Mouse (Mus musculus): ENCODE measurements around the gene Irf1. TPM values are rescaled to one million over a fixed set of nuclear protein-coding genes. Genes with fewer than 3 reads are reported as not detected.

The Irf1 gene
- polyA plus RNA-seq, 1 experiment from 2014 or later = 3.5 TPM

DNA sequence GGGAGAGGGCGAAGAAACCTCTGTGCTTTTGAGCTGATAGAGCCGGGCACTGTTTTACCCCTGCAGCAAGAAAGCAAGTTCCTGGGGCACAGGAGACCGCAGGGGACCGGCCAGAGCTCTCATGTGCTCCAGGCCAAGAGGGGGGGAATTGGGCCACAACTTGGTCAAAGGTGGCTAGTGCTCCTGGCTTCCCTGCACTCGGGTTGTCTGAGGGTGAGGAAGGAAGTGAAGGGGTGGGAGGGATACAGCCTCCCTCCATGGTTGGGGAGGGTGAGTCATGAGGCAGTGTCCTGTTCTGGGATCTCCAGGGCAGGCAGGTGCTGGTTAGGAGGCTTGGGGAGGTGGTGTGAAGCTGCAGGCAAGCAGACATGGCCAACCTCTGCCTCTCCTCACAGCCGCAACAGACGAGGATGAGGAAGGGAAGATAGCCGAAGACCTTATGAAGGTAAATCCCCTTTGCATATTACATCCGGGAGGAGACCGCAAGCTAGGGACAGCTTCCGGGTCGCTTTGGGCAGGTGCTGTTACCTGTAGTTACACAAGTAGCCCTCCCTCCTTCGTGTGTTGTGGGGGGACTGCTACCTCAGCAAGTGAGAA lies 4.9 kb downstream of the Irf1 start:
- 90% methylated on average over 13 of the region's 13 CpGs for WGBS
- no peak overlapping the region for H3K4me2 ChIP-seq
- no peak overlapping the region for H3K4me3 ChIP-seq
- H3K9ac ChIP-seq = no peak overlapping the region
- H3K27me3 ChIP-seq = peaks cover 16% of the 10 kb centered on the region
- 0 out of 2 replicates have a peak, but pooled peaks cover 3% of the 10 kb centered on the region for H3K36me3 ChIP-seq
- no peak for ATAC-seq (ENCODE audit: low read depth)
- peaks cover 10% of the 10 kb centered on the region for H3K4me1 ChIP-seq (replicated peaks)
- H3K27ac ChIP-seq (replicated peaks) = no peak overlapping the region
- H3K9me3 ChIP-seq = no peaks in the 10 kb centered on the region

DNA sequence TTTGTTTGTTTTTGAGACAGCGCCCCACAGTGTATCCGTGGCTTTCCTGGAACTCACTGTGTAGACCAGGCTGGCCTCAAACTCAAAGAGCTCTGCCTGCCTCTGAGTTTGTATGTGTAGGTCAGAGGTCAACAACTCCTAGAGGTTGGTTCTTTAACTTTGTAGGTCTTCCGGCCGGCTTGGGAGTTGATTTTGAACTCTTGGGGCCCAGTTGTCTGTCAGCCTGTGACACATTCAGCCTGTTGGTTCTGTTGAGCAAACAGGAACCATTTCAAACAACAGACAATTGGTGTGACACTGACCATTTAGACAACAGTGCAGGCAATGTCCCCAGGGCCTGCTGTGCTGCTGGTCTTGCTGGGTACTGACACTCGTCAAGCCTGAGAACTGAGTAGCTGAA lies 7.9 kb downstream of the Irf1 start:
- Histone ChIP-seq H3K27ac (replicated peaks) (no peak overlapping the region), H3K4me1 (replicated peaks) (no peaks in the 10 kb centered on the region), H3K9me3 (no peaks in the 10 kb centered on the region), H3K4me2 (no peak overlapping the region), H3K9ac (no peak overlapping the region), H3K4me3 (no peak overlapping the region), H3K36me3 (0 out of 2 replicates have a peak, but pooled peaks cover 3% of the 10 kb centered on the region), H3K27me3 (no peaks in the 10 kb centered on the region)
- WGBS = 74% methylated on average over 5 of the region's 5 CpGs
- no peak for ATAC-seq (ENCODE audit: low read depth)

DNA sequence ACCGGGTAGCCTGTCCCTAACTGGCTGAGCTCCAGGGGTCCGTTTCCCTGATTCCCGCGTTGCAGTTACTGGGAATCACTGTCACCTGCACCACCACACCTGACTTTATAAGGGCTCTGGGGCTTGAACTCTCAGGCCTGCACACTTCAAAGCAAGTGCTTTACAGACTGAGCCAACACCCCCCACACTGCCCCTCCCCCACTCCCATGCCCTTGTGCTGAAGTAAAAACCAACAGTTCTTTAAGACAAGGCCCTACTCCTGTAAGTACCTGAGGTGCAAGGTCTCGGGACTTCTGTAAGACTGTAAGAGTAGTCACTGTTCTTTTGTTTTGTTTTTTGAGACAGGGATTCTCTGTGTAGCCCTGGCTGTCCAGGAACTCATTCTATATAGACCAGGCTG lies 8.6 kb downstream of the Irf1 start:
- Histone ChIP-seq H3K4me3 (no peak overlapping the region), H3K4me2 (no peak overlapping the region), H3K4me1 (replicated peaks) (no peaks in the 10 kb centered on the region), H3K9ac (no peak overlapping the region), H3K9me3 (no peaks in the 10 kb centered on the region), H3K36me3 (0 out of 2 replicates have a peak, but pooled peaks cover 3% of the 10 kb centered on the region), H3K27ac (replicated peaks) (no peak overlapping the region), H3K27me3 (no peaks in the 10 kb centered on the region)
- ATAC-seq (ENCODE audit: low read depth) = no peak
- 79% methylated on average over 5 of the region's 5 CpGs for WGBS

DNA sequence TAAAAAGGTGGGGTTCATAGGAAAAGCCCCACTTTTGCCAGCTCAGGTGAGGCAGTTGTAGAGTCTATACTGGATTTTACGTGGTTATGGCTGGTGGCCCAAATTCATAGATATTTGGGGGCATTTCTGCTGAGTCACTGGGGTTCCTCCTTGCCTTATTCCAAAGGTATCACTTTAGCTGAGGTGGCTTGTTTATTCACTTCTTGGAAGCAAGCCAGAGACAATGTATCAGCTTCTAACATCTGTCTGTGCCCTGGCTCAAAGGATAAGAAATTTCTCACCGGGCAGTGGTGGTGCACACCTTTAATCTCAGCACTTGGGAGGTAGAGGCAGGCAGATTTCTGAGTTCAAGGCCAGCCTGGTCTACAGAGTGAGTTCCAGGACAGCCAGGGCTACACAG lies 10.0 kb downstream of the Irf1 start:
- H3K36me3 ChIP-seq = 0 out of 2 replicates have a peak, but pooled peaks cover 3% of the 10 kb centered on the region
- H3K4me3 ChIP-seq = no peak overlapping the region
- H3K4me2 ChIP-seq = no peak overlapping the region
- H3K27me3 ChIP-seq = no peaks in the 10 kb centered on the region
- no peak overlapping the region for H3K27ac ChIP-seq (replicated peaks)
- no peak for ATAC-seq (ENCODE audit: low read depth)
- H3K9ac ChIP-seq = no peak overlapping the region
- H3K9me3 ChIP-seq = no peaks in the 10 kb centered on the region
- no peaks in the 10 kb centered on the region for H3K4me1 ChIP-seq (replicated peaks)
- WGBS = 94% methylated on average over 2 of the region's 2 CpGs

DNA sequence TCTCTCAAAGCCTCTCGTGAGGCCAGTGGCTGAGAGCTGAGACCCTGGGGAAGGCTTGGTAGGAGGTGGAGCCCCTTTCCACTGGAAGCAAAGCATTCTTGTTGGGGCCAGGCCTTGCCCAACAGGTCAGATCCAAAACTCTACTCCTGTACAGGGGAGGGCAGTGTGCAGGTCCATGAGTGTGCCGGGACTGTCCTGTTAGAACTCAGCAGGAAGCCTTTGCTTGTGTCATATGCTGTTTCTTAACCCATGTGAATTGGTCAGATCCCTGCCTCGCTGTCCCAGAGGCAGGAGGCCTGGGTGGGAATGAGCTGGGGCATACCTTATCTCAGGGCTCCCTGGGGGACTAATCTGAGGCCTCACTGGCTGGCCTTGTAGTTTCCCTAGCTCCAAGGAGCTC lies 10.4 kb downstream of the Irf1 start:
- Histone ChIP-seq H3K9me3 (no peaks in the 10 kb centered on the region), H3K27ac (replicated peaks) (no peak overlapping the region), H3K9ac (no peak overlapping the region), H3K36me3 (0 out of 2 replicates have a peak, but pooled peaks cover 3% of the 10 kb centered on the region), H3K4me3 (no peak overlapping the region), H3K27me3 (no peaks in the 10 kb centered on the region), H3K4me2 (no peak overlapping the region), H3K4me1 (replicated peaks) (no peaks in the 10 kb centered on the region)
- 87% methylated on average over 3 of the region's 3 CpGs for WGBS
- ATAC-seq (ENCODE audit: low read depth) = no peak

DNA sequence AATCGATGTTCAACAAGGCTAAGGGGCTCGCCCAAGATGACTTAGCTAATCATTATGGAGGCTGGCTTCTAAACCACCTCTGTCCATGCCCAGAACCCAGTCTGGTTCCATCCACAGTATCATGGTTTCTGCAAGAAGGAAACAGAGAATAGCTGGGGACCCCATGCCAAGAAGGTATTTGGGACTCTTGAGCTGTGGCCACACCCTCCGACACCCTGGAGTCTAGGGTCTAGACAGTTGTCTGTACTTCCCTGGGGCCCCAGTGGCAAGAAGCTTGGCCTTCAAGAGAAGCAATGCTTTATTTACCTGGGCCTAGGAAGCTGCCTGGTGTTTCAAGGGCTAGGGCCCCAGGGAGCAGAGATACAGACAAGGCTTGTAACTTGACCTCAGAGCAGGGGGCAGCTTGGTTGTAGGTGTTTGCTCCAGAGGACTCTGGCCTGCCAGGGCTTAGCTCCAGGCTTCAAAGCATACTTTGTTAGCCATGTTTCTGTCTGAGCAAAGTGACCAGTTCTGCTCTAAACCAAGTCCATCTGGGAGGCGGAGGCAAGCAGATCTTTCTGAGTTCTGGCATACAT lies 11.5 kb downstream of the Irf1 start:
- no peak overlapping the region for H3K4me2 ChIP-seq
- no peak overlapping the region for H3K27ac ChIP-seq (replicated peaks)
- H3K4me3 ChIP-seq = no peak overlapping the region
- no peaks in the 10 kb centered on the region for H3K27me3 ChIP-seq
- H3K36me3 ChIP-seq = no peaks in the 10 kb centered on the region
- H3K9me3 ChIP-seq = no peaks in the 10 kb centered on the region
- no peaks in the 10 kb centered on the region for H3K4me1 ChIP-seq (replicated peaks)
- ATAC-seq (ENCODE audit: low read depth) = no peak
- no peak overlapping the region for H3K9ac ChIP-seq
- 97% methylated on average over 4 of the region's 4 CpGs for WGBS

DNA sequence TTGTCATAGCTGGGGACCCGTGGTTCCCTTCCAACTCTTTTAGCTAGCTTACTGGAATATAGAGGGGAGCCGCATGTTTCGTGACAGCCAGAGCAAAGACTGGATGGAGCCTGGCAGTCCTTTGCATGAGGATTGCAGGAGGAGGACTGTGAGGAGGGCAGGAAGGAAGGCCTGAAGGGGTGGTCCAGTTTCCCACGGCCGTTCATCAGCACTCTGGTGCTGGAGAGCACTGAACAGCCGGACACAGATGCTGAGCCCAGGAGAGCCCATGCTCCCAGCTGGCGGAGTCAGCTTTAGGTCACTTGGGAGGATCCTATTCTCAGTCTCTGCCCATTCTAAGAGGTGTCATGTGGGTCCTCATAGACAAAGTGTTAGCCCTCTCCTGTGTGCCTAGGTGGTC lies 12.2 kb downstream of the Irf1 start:
- WGBS = 88% methylated on average over 7 of the region's 7 CpGs
- Histone ChIP-seq H3K27ac (replicated peaks) (no peak overlapping the region), H3K27me3 (no peaks in the 10 kb centered on the region), H3K4me2 (no peak overlapping the region), H3K4me3 (no peak overlapping the region), H3K36me3 (no peaks in the 10 kb centered on the region), H3K9ac (no peak overlapping the region), H3K9me3 (no peaks in the 10 kb centered on the region), H3K4me1 (replicated peaks) (no peaks in the 10 kb centered on the region)
- no peak for ATAC-seq (ENCODE audit: low read depth)

DNA sequence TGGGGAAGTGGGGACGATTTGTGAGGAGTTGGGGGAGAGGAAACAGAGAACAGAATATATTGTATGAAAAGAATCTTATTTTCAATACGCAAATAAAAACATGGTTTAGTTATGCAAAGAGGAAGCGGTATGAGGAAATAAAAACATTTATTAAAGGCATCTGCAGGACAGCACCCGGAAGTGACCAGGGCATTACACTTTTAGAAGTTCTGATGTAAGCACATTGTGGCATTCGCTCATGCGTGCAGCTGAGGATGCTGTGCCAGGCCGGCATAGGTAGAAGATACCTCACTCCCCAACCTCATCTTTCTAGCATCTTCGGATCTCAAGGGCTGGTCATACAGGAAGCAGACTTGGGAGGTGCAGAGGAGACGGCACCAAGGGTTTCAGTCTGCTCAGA lies 13.5 kb downstream of the Irf1 start:
- Histone ChIP-seq H3K4me1 (replicated peaks) (no peaks in the 10 kb centered on the region), H3K4me2 (no peak overlapping the region), H3K27ac (replicated peaks) (no peak overlapping the region), H3K9me3 (no peaks in the 10 kb centered on the region), H3K4me3 (no peak overlapping the region), H3K9ac (no peak overlapping the region), H3K27me3 (no peaks in the 10 kb centered on the region), H3K36me3 (no peaks in the 10 kb centered on the region)
- no peak for ATAC-seq (ENCODE audit: low read depth)
- WGBS = 90% methylated on average over 9 of the region's 9 CpGs

DNA sequence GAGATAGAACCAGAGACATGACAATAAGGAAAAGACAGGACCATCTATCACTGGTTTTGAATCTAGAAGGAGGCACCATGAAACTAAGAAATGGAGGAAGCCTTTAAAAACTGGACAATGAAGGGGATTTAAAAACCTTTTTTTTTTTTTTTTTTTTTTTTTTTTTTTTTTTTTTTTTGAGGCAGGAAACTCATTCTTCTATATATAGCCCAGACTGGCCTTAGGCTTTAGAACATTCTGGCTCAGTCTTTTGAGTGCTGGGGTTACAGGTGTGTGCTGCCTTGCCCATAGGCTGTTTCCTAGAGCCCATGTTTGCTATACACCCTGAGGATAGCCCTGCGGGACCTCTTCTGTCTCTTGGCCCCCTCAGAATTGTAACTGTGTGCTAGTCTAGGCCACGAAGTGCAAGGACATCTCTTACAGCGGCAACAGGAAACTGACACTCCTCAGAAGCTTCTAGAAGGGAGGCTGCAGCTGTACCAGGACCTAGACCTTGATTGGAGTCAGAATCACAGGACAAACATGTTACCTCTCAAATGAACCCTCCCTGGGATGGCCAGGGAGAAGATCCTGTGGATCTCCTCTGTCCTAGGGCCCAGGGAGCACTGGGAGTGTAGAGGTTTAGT lies 15.6 kb downstream of the Irf1 start:
- 86% methylated on average over 3 of the region's 3 CpGs for WGBS
- peaks cover 3% of the 10 kb centered on the region; the same call in 1 of the 2 replicates for H3K9me3 ChIP-seq

DNA sequence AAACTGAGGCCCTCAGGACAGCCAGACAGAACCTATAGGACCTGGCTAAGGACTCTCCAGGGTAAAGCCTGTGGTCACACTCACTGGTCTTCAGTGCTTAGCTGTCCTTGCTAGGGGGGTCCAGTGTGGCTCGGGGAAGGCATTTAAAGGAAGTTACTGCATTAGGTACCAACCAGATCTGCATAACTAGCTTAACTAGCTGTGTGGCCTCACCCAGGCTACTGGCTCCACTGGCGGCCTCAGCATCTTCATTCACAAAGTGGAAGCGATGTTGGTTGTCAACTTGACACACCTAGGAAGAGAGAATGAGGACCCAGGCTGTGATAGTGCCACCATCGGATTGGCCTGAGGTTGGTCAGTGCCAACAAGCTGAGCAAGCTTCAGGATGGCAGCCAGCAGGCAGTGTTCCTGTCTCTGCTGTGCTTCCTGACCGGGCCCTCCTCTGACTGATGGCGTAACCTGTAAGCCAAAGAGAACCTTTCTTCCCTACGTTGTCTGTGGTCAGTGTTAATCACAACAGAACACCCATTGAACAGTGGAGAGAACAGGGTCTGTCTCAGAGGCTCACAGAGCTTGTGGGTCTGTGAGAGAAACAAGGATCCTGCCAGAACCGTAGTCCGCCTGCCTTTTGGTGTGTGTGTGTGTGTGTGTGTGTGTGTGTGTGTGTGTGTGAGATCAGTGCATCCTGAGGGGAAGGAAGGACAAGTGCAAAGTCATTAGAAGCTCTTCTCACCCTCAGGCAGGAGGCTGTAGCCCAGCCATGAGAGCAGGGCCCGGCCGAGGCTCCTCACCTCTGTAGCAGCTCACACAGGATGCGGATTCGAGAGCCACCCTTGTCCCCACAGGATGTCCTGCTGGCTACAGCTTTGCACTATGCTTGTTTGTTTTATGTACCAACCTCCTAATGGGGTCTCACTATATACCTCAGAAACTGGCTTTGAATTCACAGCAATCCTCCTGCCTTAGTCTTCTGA lies 16.5 kb downstream of the Irf1 start:
- no peaks in the 10 kb centered on the region for H3K4me1 ChIP-seq (replicated peaks)
- no peak for ATAC-seq (ENCODE audit: low read depth)
- H3K9me3 ChIP-seq = peaks cover 3% of the 10 kb centered on the region; the same call in 1 of the 2 replicates
- H3K27me3 ChIP-seq = no peaks in the 10 kb centered on the region
- H3K27ac ChIP-seq (replicated peaks) = no peak overlapping the region
- no peak overlapping the region for H3K9ac ChIP-seq
- H3K4me2 ChIP-seq = no peak overlapping the region
- 83% methylated on average over 13 of the region's 13 CpGs for WGBS
- H3K36me3 ChIP-seq = no peaks in the 10 kb centered on the region
- no peak overlapping the region for H3K4me3 ChIP-seq

More for the DNA sequence above, 15.6 kb downstream of the Irf1 start:
- no peak overlapping the region for H3K4me2 ChIP-seq
- ATAC-seq (ENCODE audit: low read depth) = no peak
- H3K27ac ChIP-seq (replicated peaks) = no peak overlapping the region
- H3K27me3 ChIP-seq = no peaks in the 10 kb centered on the region
- H3K36me3 ChIP-seq = no peaks in the 10 kb centered on the region
- H3K9ac ChIP-seq = no peak overlapping the region
- no peak overlapping the region for H3K4me3 ChIP-seq
- no peaks in the 10 kb centered on the region for H3K4me1 ChIP-seq (replicated peaks)

DNA sequence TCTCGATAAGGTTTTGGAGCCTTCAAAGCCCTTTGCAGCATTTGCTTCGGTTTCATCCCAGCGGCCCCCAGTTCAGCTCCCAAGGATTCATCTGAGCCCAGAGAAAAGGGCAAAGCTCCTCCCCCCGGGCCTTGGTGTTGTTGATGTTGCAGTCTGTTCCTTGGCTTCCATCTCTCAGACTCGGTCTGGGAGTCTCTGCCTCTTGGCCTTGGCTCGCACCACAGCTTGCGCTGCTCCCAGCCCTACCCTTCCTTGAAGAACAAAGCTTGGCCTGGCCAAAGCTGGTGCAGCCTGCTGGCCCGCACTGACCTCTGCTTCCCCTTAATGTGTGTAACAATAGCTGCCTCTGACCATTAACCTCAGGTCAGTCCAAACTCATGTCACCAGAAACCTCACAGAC lies 18.4 kb downstream of the Irf1 start:
- Histone ChIP-seq H3K9ac (no peak overlapping the region), H3K27ac (replicated peaks) (no peak overlapping the region), H3K4me1 (replicated peaks) (no peaks in the 10 kb centered on the region), H3K4me3 (no peak overlapping the region), H3K9me3 (peaks cover 3% of the 10 kb centered on the region; the same call in 1 of the 2 replicates), H3K27me3 (no peaks in the 10 kb centered on the region), H3K4me2 (no peak overlapping the region), H3K36me3 (no peaks in the 10 kb centered on the region)
- WGBS = 50% methylated on average over 8 of the region's 8 CpGs
- no peak for ATAC-seq (ENCODE audit: low read depth)

DNA sequence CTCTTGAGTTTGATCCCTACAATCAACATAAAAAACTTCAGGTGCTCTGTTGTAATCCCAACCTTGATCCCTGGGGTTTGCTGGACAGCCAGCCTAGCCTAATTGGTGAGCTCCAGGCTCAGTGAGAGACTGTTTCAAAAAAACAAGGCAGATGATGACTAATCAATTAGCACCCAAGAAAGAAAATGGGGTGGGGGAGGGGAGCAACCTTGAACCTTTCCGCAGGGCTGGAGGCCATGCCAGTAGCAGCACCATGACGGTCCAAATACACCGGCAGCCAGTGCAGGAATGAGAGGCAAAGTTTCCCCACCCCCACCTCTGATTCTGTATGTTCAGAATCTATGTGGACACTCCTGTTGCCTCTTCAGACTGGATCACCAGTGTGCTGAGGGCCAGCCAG lies 19.5 kb downstream of the Irf1 start:
- H3K27ac ChIP-seq (replicated peaks) = no peak overlapping the region
- no peak for ATAC-seq (ENCODE audit: low read depth)
- peaks cover 3% of the 10 kb centered on the region; the same call in 1 of the 2 replicates for H3K9me3 ChIP-seq

More for the DNA sequence above, 19.5 kb downstream of the Irf1 start:
- Histone ChIP-seq H3K4me3 (no peak overlapping the region), H3K4me1 (replicated peaks) (no peaks in the 10 kb centered on the region), H3K4me2 (no peak overlapping the region), H3K27me3 (no peaks in the 10 kb centered on the region), H3K9ac (no peak overlapping the region), H3K36me3 (no peaks in the 10 kb centered on the region)
- WGBS = 77% methylated on average over 3 of the region's 3 CpGs
